Mouse (Mus musculus): ENCODE measurements around the gene Foxn3.

The Foxn3 gene

GRCm38 (mm10) chr12:99562073-99562866 is 1.1 kb downstream of the Foxn3 start:
- DNase-seq: peak; percentile 66 to 72

- no peak for DNase-seq
Measured at GRCm38 (mm10) chr12:99561333-99561766, 2.0 kb downstream of the Foxn3 start.

- DNase-seq: peak in 1 of 2 experiments; percentile 35
Measured at GRCm38 (mm10) chr12:99560701-99561332, 2.6 kb downstream of the Foxn3 start.

- no peak for DNase-seq
Measured at GRCm38 (mm10) chr12:99559483-99559882, 3.9 kb downstream of the Foxn3 start.

GRCm38 (mm10) chr12:99558476-99558875 is 4.9 kb downstream of the Foxn3 start:
- no peak for DNase-seq

GRCm38 (mm10) chr12:99557498-99557897 is 5.9 kb downstream of the Foxn3 start:
- no peak for DNase-seq

- DNase-seq: no peak
Measured at GRCm38 (mm10) chr12:99550629-99551028, 12.8 kb downstream of the Foxn3 start.

- DNase-seq: no peak
Measured at GRCm38 (mm10) chr12:99549811-99550210, 13.6 kb downstream of the Foxn3 start.

- DNase-seq: no peak
Measured at GRCm38 (mm10) chr12:99548419-99548818, 15.0 kb downstream of the Foxn3 start.

- DNase-seq: no peak
Measured at GRCm38 (mm10) chr12:99547295-99547694, 16.1 kb downstream of the Foxn3 start.

GRCm38 (mm10) chr12:99545270-99545770 is 18.1 kb downstream of the Foxn3 start:
- no peak for DNase-seq

GRCm38 (mm10) chr12:99544262-99545128 is 18.9 kb downstream of the Foxn3 start:
- no peak for DNase-seq

- DNase-seq: no peak
Measured at GRCm38 (mm10) chr12:99543421-99544195, 19.8 kb downstream of the Foxn3 start.

- DNase-seq: no peak
Measured at GRCm38 (mm10) chr12:99540201-99540600, 23.2 kb downstream of the Foxn3 start.

GRCm38 (mm10) chr12:99537316-99537715 is 26.1 kb downstream of the Foxn3 start:
- DNase-seq: no peak

GRCm38 (mm10) chr12:99536426-99536825 is 27.0 kb downstream of the Foxn3 start:
- no peak for DNase-seq

GRCm38 (mm10) chr12:99532342-99532741 is 31.0 kb downstream of the Foxn3 start:
- no peak for DNase-seq

- DNase-seq: peak; percentile 28 to 53
Measured at GRCm38 (mm10) chr12:99529687-99530411, 33.5 kb downstream of the Foxn3 start.

GRCm38 (mm10) chr12:99528958-99529357 is 34.4 kb downstream of the Foxn3 start:
- no peak for DNase-seq

- no peak for DNase-seq
Measured at GRCm38 (mm10) chr12:99527452-99527851, 35.9 kb downstream of the Foxn3 start.

GRCm38 (mm10) chr12:99526571-99527140 is 36.7 kb downstream of the Foxn3 start:
- DNase-seq: no peak

Measured in lung, postnatal 4 days (tissue).